Mouse (Mus musculus): ENCODE measurements at regions not wholly inside any gene's neighbourhood (a gene's known extent, or its start where the extent isn't known, plus 50 kb on each side); places are given as distances from the start of the nearest gene placed in this dataset.

DNA sequence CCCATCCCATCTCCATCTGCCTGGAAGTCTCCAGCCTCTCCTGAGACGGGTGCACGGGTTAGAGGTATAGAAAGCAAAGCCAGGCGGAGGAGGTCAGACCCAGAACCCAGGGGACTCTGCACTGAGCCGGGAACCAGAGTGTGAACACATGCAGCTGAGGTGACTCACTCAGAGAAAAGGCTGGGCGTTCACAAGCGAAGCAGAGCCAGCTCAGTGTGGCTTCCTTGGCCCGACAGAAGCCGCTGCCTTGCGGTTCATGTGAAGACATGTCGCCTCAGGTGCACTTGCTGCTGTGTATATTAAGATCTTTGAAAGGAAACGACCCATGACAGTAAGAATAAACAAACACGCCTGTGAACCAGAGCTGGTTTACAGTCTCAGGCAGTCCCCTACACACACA lies 163.6 kb downstream of the Bmp7 start:
- DNase-seq (ENCODE audit: low spot score): no peak

GRCm38 (mm10) chr2:172777774-172778173 lies 162.3 kb downstream of the Bmp7 start:
- DNase-seq (ENCODE audit: low spot score): no peak

- no peak for DNase-seq (ENCODE audit: low spot score)
Measured at GRCm38 (mm10) chr2:172779096-172779495, 161.0 kb downstream of the Bmp7 start.

DNA sequence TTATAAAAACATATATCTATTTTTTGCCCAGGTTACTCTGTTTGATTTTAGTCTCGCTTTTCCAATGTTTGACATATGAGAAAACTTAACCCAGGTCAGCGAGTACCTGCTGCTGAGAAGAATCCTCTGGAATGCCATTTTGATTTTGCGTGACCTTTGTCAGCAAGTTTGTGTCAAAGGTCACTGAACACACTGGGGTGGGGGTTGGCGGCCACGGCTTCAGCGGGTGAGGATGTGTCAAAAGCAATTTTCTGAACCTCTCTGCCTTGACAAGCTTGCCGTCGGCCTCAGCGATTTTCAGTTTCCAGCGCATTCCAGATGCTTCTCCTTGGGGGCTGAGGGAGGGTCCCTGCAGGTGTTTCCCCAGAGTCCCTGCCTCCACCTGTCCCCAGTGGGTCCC lies 157.4 kb downstream of the Bmp7 start:
- no peak for DNase-seq (ENCODE audit: low spot score)

- DNase-seq (ENCODE audit: low spot score): no peak
Measured at GRCm38 (mm10) chr2:172786297-172786696, 153.8 kb downstream of the Bmp7 start.

GRCm38 (mm10) chr2:172787203-172787944 lies 152.7 kb downstream of the Bmp7 start:
- no peak for DNase-seq (ENCODE audit: low spot score)

DNA sequence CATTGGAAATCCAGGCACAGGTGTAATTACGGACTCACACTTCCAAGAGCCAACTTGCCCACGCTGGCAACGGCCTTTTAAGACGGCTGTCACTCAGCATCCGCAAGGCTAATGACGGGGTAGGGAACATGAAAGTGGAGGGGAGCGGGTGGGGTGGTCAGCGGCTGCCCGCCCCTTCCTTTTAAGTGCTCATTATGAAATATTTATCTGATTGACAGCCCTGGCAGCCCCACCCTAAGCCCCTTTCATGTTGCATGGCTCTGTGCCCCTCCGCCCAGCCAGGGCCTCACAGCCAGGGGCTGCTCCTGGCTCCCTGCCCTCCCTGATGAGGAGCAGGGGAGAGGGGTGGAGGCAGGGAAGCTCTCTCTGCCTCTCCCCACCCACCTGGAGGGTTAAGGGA lies 150.9 kb downstream of the Bmp7 start:
- DNase-seq (ENCODE audit: low spot score): no peak

DNA sequence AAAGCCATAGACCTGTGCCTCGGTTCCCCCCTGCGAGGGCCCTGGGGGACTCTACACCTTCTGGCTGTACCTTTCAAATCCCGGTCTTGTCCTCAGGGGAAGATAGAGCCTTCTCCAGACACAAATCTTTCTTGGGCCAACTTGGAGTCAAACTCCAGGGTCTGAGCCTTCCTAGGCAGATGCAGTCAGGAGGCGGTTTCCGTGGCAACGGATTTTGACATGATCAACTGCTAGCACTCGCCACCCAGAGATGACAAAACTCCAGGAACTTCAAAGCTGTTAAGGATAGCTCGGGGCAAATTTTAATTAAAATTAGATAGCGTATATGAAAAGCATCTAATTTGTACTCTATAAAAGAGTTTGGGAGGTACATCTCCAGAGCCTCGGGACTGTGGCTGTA lies 147.6 kb downstream of the Bmp7 start:
- DNase-seq (ENCODE audit: low spot score): no peak

- DNase-seq (ENCODE audit: low spot score): no peak
Measured at GRCm38 (mm10) chr2:172793991-172794390, 146.1 kb downstream of the Bmp7 start.

DNA sequence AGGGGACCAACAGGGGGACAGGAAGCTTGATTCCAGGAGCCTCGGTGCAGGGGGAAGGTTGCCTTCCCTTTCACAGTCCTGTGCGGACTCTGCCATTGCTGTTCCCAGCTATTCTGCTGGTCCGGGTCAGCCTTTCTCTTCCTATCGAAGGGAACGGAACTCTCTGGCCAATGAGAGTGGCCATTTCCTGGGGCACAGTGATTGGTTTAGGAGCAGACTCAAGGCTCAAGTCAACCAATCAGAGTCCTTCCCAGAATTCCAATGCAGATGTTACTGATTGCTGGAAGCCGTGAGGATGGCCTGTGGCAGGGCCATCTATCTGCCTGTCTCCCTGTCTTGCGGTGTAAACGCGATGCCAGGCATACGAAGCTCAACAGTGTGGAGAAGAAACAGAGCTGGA lies 145.3 kb downstream of the Bmp7 start:
- DNase-seq (ENCODE audit: low spot score): no peak

DNA sequence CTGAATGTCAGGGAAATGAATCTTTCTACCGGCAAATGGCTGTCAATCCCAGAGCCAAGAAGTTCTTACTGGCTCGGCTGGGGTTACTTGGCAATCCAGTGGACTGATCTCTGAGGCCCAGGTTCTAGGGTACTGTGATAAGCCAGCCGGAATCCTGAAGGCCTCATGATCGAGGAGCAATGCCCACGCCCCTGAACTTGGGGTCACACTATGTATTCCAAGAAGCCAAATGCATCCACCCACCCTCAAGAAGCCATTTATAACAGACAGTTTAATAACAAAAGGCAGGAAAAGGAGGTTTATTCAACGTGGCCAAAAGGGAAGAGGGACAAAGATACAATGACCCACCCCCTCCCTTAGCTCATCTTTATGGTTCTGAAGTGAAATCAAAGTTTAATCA lies 144.0 kb downstream of the Bmp7 start:
- no peak for DNase-seq (ENCODE audit: low spot score)

- DNase-seq (ENCODE audit: low spot score): no peak
Measured at GRCm38 (mm10) chr2:172796955-172797354, 143.2 kb downstream of the Bmp7 start.

DNA sequence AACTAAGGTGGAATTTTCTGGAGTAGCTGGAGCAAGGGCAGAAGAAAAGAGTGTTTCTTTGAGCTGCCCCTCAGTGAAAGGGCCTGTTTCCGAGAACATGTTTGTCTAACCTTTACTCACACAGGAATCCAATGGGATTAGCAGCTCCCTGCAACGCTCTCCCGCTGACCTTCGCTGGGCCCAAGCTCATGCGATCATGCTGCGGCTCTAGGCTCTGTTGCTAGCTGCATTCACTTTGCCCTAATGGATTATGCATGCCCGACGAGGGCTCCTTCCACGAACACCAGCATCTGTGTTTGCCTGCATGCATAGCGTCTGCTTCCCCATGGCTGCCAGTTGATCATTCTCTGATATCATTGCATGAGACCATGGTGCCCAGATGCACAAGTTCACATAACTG lies 140.2 kb downstream of the Bmp7 start:
- no peak for DNase-seq (ENCODE audit: low spot score)

GRCm38 (mm10) chr2:172800801-172801200 lies 139.3 kb downstream of the Bmp7 start:
- DNase-seq (ENCODE audit: low spot score): no peak

GRCm38 (mm10) chr2:172801804-172802203 lies 138.3 kb downstream of the Bmp7 start:
- no peak for DNase-seq (ENCODE audit: low spot score)

DNA sequence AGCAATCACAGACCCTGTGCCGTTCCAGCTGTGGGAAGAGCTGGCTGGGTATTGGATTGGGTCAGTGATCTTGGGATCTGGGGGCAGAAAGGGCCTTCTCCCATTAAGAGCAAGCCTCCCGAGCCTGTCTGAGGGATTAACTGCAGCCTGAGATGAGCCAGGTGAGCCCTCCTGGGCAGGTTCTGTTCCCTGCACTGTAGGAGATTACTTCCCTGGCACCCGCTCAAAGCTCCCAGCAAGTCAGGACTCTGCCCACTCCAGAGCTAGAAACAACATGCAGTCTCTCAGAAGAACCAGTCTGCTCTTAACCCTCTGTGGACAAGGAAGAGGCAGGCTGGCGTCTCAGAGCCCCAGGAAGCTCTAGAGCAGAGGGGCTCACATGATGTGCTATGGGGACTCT lies 132.7 kb downstream of the Bmp7 start:
- no peak for DNase-seq (ENCODE audit: low spot score)

- no peak for DNase-seq (ENCODE audit: low spot score)
Measured at GRCm38 (mm10) chr2:172809306-172809705, 130.8 kb downstream of the Bmp7 start.

DNA sequence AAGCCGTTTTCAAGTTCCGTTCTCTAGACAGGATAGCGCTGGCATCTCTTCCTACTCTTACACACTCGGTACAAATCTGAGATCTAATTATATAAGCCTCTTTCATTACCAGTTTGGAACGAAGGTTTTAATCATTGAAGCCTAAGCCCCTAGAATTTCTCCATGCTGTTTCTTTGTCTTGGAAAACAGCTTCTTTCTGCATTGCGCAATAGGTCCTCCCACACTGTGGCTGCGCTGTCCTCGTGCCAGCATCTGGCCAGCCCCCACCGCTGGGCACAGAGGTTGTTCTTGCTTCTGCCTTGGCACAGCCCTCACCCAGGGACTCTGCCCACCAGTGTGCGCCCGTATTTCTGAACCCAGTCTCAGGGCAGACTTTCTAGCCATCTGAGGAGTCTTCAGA lies 126.8 kb downstream of the Bmp7 start:
- no peak for DNase-seq (ENCODE audit: low spot score)

GRCm38 (mm10) chr2:172813906-172814305 lies 126.2 kb downstream of the Bmp7 start:
- DNase-seq (ENCODE audit: low spot score): no peak

- DNase-seq (ENCODE audit: low spot score): no peak
Measured at GRCm38 (mm10) chr2:172815146-172815545, 125.0 kb downstream of the Bmp7 start.

DNA sequence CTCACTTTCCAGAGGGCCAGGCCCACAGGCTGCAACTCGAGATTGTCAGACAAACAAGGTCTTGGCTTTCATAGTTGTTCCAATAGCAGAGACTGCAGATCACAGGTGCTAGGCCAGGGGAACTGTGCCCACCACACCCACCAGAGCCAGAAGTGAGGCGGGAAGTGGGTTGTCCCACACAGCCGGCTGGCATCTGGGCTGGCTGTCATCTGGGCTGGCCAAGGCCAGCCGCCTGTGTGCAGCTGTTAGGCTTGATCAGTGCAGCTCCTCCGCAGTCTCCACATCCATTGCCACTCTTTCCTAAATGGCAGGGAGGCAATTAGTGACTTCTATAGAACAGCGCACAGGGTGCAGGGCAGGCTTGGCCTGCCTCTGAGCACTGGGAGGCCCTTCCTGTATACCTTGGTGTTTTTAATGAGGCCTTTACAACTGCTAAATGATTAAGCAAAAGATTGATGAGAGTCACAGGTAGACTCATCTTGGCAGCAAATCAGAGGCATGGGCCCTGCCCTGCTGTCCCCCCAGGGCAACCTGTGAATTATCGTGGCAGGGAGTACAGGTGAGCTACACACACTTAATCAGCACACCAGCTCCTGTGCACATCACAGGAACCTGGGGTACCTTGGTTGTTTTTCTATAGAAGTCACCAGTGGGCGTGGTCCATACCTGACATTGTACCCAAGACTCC lies 122.9 kb downstream of the Bmp7 start:
- DNase-seq (ENCODE audit: low spot score): no peak
